Mouse (Mus musculus) spleen, adult 2 months (tissue): ENCODE results near the gene Fcer1g. TPM values are rescaled to one million over a fixed set of nuclear protein-coding genes. Genes with fewer than 3 reads are reported as not detected.

Experiments used
- DNase-seq, 2 experiments: peaks; one replicate each; pipeline versions ENCODE4 v3.0.0 to v3.0.0-alpha.2; 2012 to 2021; ENCODE audit warnings: low spot score in 2 of 2, low read depth in 1 of 2
- H3K27ac ChIP-seq: fragments of 200-500 bp; 2 replicates; pipeline ENCODE4 v1.5.1; 2012; ENCODE audit warnings: low read length, inconsistent platforms; ENCODE audit not compliant: insufficient read depth
- H3K27me3 ChIP-seq: fragments of 200-500 bp; 2 replicates; pipeline ENCODE4 v1.6.1; 2012; ENCODE audit warnings: mild to moderate bottlenecking, moderate library complexity, low read length, inconsistent platforms; ENCODE audit not compliant: control insufficient read depth, insufficient read depth
- H3K36me3 ChIP-seq: fragments of 200-500 bp; 2 replicates; pipeline ENCODE4 v1.6.1; 2012; ENCODE audit warnings: mild to moderate bottlenecking, low read length, inconsistent platforms; ENCODE audit not compliant: control insufficient read depth, insufficient read depth
- H3K4me1 ChIP-seq: fragments of 200-500 bp; 2 replicates; pipeline ENCODE4 v1.6.1; 2011; ENCODE audit warnings: inconsistent platforms; ENCODE audit not compliant: control insufficient read depth, insufficient read depth, insufficient read length
- H3K4me3 ChIP-seq: fragments of 200-500 bp; 2 replicates; pipeline ENCODE4 v1.5.1; 2011; ENCODE audit warnings: mild to moderate bottlenecking, inconsistent platforms; ENCODE audit not compliant: insufficient read depth, insufficient read length; ENCODE audit errors: extremely low read depth
- CTCF ChIP-seq: fragments of 200-500 bp; IDR thresholded peaks from 2 replicates; pipeline ENCODE4 v1.5.1; 2011; ENCODE audit warnings: mild to moderate bottlenecking, inconsistent platforms; ENCODE audit not compliant: insufficient read depth, insufficient read length, insufficient replicate concordance; ENCODE audit errors: extremely low read depth
- POLR2A ChIP-seq: fragments of 200-500 bp; IDR thresholded peaks from 2 replicates; pipeline ENCODE4 v1.6.1; 2011; ENCODE audit warnings: low read depth, low read length, inconsistent platforms
- WGBS: fragments of 180-500 bp; shearing (Covaris S2); methylation state at CpG from one replicate; pipeline ENCODE4 v1.1.7; 2018; 5-methylcytosine and 5-hydroxymethylcytosine counted together
- polyA plus RNA-seq: library from polyadenylated mRNA; depleted of rRNA; stranded (reverse); fragments of >200 nt; gene quantifications from 2 replicates; pipeline ENCODE4 v1.2.3, GENCODE M21; 2012

Fcer1g gene
- polyA plus RNA-seq, 1 experiment = 307 TPM

- no peaks in the 10 kb centered on the region for H3K36me3 ChIP-seq
- H3K4me1 ChIP-seq = no peaks in the 10 kb centered on the region
- no peak for DNase-seq
- no peak overlapping the region for H3K4me3 ChIP-seq
- H3K27ac ChIP-seq = no peak overlapping the region
- 0 out of 2 replicates have a peak, but pooled peaks cover 2% of the 10 kb centered on the region for H3K27me3 ChIP-seq
- no peak for TF ChIP-seq POLR2A
- TF ChIP-seq CTCF = no peak
- WGBS = 89% methylated on average over 9 of the region's 9 CpGs
Observed at GRCm38 (mm10) chr1:171257781-171258180, 23.6 kb upstream of the Fcer1g start.

DNA sequence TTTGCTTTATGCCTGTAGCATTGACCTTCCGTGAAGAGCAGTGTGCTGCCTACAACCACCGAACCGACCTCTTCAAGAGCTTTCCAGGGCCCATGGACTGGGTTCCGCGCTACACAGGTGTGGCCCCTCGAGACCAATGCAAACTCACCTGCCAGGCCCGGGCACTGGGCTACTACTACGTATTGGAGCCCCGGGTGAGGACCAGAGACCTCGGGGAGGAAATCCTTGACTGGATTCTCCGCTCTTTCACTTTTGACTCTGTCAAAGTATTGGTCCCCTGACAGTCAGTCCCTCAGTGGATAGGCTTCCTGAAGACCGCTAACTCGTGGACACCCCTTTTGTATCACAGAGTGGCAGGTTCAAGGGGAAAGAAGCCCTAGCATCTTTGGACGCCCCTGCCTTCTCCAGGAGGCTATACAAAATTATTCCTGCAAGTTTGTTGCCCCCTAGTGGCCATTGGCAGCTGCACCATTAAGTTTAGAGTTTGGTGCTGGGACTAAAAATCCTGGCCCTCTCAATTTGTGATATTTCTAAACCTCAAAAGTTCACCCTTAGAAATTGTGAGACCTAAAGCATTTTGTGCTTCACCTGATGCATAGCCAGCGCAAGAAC is 22.9 kb upstream of the Fcer1g start:
- Histone ChIP-seq H3K36me3 (no peaks in the 10 kb centered on the region), H3K27me3 (0 out of 2 replicates have a peak, but pooled peaks cover 2% of the 10 kb centered on the region), H3K4me1 (no peaks in the 10 kb centered on the region), H3K4me3 (no peak overlapping the region), H3K27ac (no peak overlapping the region)
- WGBS = 66% methylated on average over 15 of the region's 15 CpGs
- TF ChIP-seq POLR2A (no peak), CTCF (peak; percentile 59; the same call in 1 of the 2 replicates)
- peak in 1 of 2 experiments; percentile 55 for DNase-seq

- TF ChIP-seq CTCF (no peak), POLR2A (no peak)
- WGBS = 92% methylated on average over 24 of the region's 24 CpGs
- Histone ChIP-seq H3K27ac (no peak overlapping the region), H3K36me3 (no peaks in the 10 kb centered on the region), H3K4me1 (no peaks in the 10 kb centered on the region), H3K27me3 (0 out of 2 replicates have a peak, but pooled peaks cover 2% of the 10 kb centered on the region), H3K4me3 (no peak overlapping the region)
- no peak for DNase-seq
Observed at GRCm38 (mm10) chr1:171256095-171256818, 22.1 kb upstream of the Fcer1g start.

DNA sequence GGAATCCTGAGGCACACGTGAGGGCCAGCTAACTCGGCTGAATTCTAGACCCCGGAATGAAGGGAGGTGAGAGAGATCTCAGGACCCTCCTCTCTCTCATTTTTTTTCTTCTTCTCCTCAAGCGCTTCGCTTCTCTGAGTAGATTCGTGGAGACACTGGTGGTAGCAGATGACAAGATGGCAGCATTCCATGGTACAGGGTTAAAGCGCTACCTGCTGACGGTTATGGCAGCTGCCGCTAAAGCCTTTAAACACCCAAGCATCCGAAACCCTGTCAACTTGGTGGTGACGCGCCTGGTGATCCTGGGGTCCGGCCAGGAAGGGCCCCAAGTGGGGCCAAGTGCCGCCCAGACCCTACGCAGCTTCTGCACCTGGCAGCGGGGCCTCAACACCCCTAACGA is 18.2 kb upstream of the Fcer1g start:
- no peaks in the 10 kb centered on the region for H3K4me1 ChIP-seq
- DNase-seq = no peak
- H3K4me3 ChIP-seq = no peak overlapping the region
- no peaks in the 10 kb centered on the region for H3K36me3 ChIP-seq
- no peak overlapping the region for H3K27ac ChIP-seq
- 87% methylated on average over 17 of the region's 17 CpGs for WGBS
- no peak for TF ChIP-seq CTCF
- no peak for TF ChIP-seq POLR2A
- H3K27me3 ChIP-seq = 0 out of 2 replicates have a peak, but pooled peaks cover 1% of the 10 kb centered on the region

GRCm38 (mm10) chr1:171251594-171252324 is 17.6 kb upstream of the Fcer1g start:
- H3K4me3 ChIP-seq = no peak overlapping the region
- no peak for TF ChIP-seq CTCF
- TF ChIP-seq POLR2A = no peak
- 0 out of 2 replicates have a peak, but pooled peaks cover 1% of the 10 kb centered on the region for H3K27me3 ChIP-seq
- H3K36me3 ChIP-seq = no peaks in the 10 kb centered on the region
- no peaks in the 10 kb centered on the region for H3K4me1 ChIP-seq
- no peak for DNase-seq
- H3K27ac ChIP-seq = no peak overlapping the region
- WGBS = 36% methylated on average over 13 of the region's 13 CpGs

- 0 out of 2 replicates have a peak, but pooled peaks cover 1% of the 10 kb centered on the region for H3K27me3 ChIP-seq
- TF ChIP-seq POLR2A (no peak), CTCF (no peak)
- whole genome bisulfite sequencing = 69% methylated on average over 26 of the region's 26 CpGs
- no peak for DNase-seq
- peaks cover 4% of the 10 kb centered on the region; the same call in 1 of the 2 replicates for H3K4me1 ChIP-seq
- no peaks in the 10 kb centered on the region for H3K36me3 ChIP-seq
- no peak within 1 kb of the TSS for H3K4me3 ChIP-seq
- H3K27ac ChIP-seq = no peak within 1 kb of the TSS
Observed at GRCm38 (mm10) chr1:171250680-171251593, 16.8 kb upstream of the Fcer1g start, which contains the start of gene Ndufs2. TSS of gene Ndufs2 (minus strand) at chr1:171251388.
